Mouse (Mus musculus) activated CD4-positive, CD25-positive, alpha-beta regulatory T cell (primary cell): Measurements from ENCODE around the gene Wnt11. TPM values are rescaled to one million over a fixed set of nuclear protein-coding genes. Genes with fewer than 3 reads are reported as not detected.

Experiments used
- polyA plus RNA-seq, 2 experiments: library from polyadenylated mRNA; unstranded; fragments of 100-300 nt; shearing (Covaris generic); gene quantifications; one replicate each; pipeline ENCODE4 v1.2.1; 2017

The Wnt11 gene
- polyA plus RNA-seq: under 1 TPM; 0.15 to 0.25 TPM

GRCm38 (mm10) chr7:98834711-98835321 lies at the start of gene Wnt11:
Gene Wnt11 (plus strand): TSS chr7:98835112.

Other genes with a start within 250 kb of the Wnt11 start
- gene Emsy, start 178.3 kb upstream of the Wnt11 start, polyA plus RNA-seq: 10 to 100 TPM; 59.6 to 79.9 TPM
- 10 to 100 TPM; 44.8 to 58.7 TPM for gene Thap12, start 132.0 kb upstream of the Wnt11 start, polyA plus RNA-seq